Mouse (Mus musculus) hindbrain, embryonic 14.5 days (tissue): Measurements from ENCODE around the gene Hspd1. TPM values are rescaled to one million over a fixed set of nuclear protein-coding genes. Genes with fewer than 3 reads are reported as not detected.
A peak's percentile ranks its signal among the peaks of the same experiment; 100 is the strongest.

Experiments used
- ATAC-seq: fragments of 200-750 bp; cut with Nextera tagmentation; 2 replicates; pipeline ENCODE4 v1.8.0; 2017; ENCODE audit warnings: moderate number of reproducible peaks, mild to moderate bottlenecking, moderate TSS enrichment, moderate library complexity; ENCODE audit not compliant: low FRiP score
- DNase-seq: peaks from one replicate; pipeline ENCODE4 v3.0.0-alpha.2; 2015; ENCODE audit warnings: low spot score
- H3K27ac ChIP-seq: fragments of 300-500 bp; sonication (generic); 2 replicates; pipeline ENCODE4 v1.5.1; 2014; ENCODE audit warnings: mild to moderate bottlenecking, moderate library complexity
- H3K27me3 ChIP-seq: fragments of 300-500 bp; sonication (generic); 2 replicates; pipeline ENCODE4 v1.6.1; 2014; ENCODE audit warnings: mild to moderate bottlenecking, low read length, mixed read lengths; ENCODE audit not compliant: control insufficient read depth, insufficient read depth
- H3K36me3 ChIP-seq: fragments of 300-500 bp; sonication (generic); replicated peaks from 2 replicates; pipeline ENCODE4 v1.6.1; 2014; ENCODE audit not compliant: control insufficient read depth, insufficient read depth
- H3K4me1 ChIP-seq: fragments of 300-500 bp; sonication (generic); replicated peaks from 2 replicates; pipeline ENCODE4 v1.6.1; 2014; ENCODE audit warnings: antibody characterized with exemption, low read length, mixed read lengths; ENCODE audit not compliant: control insufficient read depth, insufficient read depth
- H3K4me2 ChIP-seq: fragments of 300-500 bp; sonication (generic); replicated peaks from 2 replicates; pipeline ENCODE4 v1.6.1; 2014; ENCODE audit warnings: mild to moderate bottlenecking, moderate library complexity
- H3K4me3 ChIP-seq: fragments of 300-500 bp; sonication (generic); replicated peaks from 2 replicates; pipeline ENCODE4 v1.5.1; 2014; ENCODE audit warnings: mild to moderate bottlenecking, low read length
- H3K9ac ChIP-seq: fragments of 300-500 bp; sonication (generic); 2 replicates; pipeline ENCODE4 v1.6.1; 2014
- H3K9me3 ChIP-seq: fragments of 300-500 bp; sonication (generic); 2 replicates; pipeline ENCODE4 v1.6.1; 2016; ENCODE audit warnings: low read length; ENCODE audit not compliant: control insufficient read depth
- WGBS: fragments of 180-500 bp; shearing (Covaris S2); extraction: QIAGEN DNeasy Blood & Tissue Kit; methylation state at CpG from one replicate; pipeline ENCODE4 v1.1.7; 2014; 5-methylcytosine and 5-hydroxymethylcytosine counted together
- polyA plus RNA-seq: library from polyadenylated mRNA; unstranded; fragments of >200 nt; fragmentation: Nextera tagmentation; extraction: Ambion mirVana; gene quantifications from 2 replicates; pipeline ENCODE4 v1.2.1, GENCODE M21; 2014

Hspd1 gene
- 222 and 254 TPM in 2 replicates for polyA plus RNA-seq

DNA sequence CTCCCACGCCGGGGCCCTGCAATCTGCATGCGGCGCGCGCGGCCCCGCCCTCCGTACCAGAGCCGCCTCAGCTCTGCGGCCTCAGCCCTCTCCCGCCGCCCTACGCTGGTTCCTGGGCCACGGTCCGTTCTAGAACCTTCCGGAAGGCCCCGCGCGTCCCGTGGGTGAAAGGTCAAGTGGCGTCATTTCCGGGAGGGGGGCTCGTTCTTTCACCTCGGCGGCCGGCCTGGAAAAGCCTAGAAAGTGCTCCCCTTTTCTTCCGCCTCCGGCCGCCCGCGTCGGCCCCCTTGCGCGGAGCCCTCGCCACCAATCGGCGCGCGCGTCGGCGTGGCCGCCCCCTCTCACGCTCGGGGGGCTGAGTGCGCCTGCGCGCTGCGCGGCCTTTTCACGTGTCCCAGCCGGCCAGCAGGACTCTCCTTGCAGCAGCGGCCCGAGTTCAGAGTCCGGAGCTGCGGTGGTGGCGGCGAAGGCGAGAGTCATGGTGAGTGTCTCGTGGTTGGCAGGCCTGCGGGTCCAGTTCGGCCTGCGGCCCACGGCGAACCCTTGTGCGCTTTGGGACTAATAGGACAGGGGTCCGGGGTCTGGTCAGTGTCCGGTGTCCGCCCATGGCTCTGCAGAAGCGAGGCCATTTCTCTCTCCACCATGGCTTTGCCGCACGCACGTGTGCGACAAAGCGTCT is at the start of gene Hspd1, which contains the start of gene Hspe1:
TSS of gene Hspd1 (minus strand) at position 312 of the 679 bp plus-strand sequence.
TSS of gene Hspe1 (plus strand) at position 201 of the 679 bp plus-strand sequence.
- ATAC-seq (peak; percentile 96), DNase-seq (peak; percentile 99)
- no peaks in the 10 kb centered on the region for H3K27me3 ChIP-seq
- H3K4me3 ChIP-seq: peak within 1 kb of the TSS; percentile 97
- H3K9ac ChIP-seq: peak within 1 kb of the TSS; percentile 94
- H3K9me3 ChIP-seq: no peaks in the 10 kb centered on the region
- H3K27ac ChIP-seq: peak within 1 kb of the TSS; percentile 97
- H3K4me2 ChIP-seq: peak within 1 kb of the TSS; percentile 95
- peaks cover 25% of the 10 kb centered on the region for H3K4me1 ChIP-seq
- WGBS: under 1% methylated on average over 65 of the region's 76 CpGs
- peaks cover 63% of the 10 kb centered on the region for H3K36me3 ChIP-seq

DNA sequence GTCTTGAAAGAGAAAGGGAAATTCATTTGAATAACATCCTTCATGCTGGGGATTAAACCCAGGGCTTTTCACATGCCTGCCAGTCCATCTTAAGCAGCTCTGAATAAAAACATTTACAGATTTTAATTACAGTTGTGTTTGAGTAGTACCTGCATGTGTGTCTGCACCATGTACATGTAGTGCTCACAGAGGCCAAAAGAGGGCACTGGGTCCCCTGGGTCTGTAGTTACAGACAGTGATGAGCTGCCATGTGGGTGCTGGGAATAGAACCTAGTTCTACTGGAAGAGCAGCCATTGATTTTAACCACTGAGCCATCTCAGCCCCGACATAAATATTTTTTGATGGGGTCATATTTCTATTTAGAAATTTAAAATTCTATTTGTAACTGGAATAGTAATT is 47.8 kb upstream of the Hspd1 start:
- Histone ChIP-seq H3K4me1 (peaks cover 15% of the 10 kb centered on the region), H3K4me2 (no peak overlapping the region), H3K4me3 (no peak overlapping the region), H3K27me3 (no peaks in the 10 kb centered on the region), H3K36me3 (peaks cover 28% of the 10 kb centered on the region), H3K27ac (no peak overlapping the region), H3K9ac (no peak overlapping the region), H3K9me3 (no peaks in the 10 kb centered on the region)
- no peak for ATAC-seq
- DNase-seq: no peak
- 98% methylated on average over 1 of the region's 1 CpGs for WGBS

- Histone ChIP-seq H3K9ac (no peak overlapping the region), H3K27me3 (no peaks in the 10 kb centered on the region), H3K4me3 (no peak overlapping the region), H3K27ac (no peak overlapping the region), H3K9me3 (no peaks in the 10 kb centered on the region), H3K36me3 (peaks cover 18% of the 10 kb centered on the region; the same call in 1 of the 2 replicates), H3K4me2 (no peak overlapping the region), H3K4me1 (peaks cover 20% of the 10 kb centered on the region)
- no peak for DNase-seq
- WGBS: 88% methylated on average over 3 of the region's 3 CpGs
- ATAC-seq: no peak
Measured at GRCm38 (mm10) chr1:55134301-55134700, 46.3 kb upstream of the Hspd1 start.

DNA sequence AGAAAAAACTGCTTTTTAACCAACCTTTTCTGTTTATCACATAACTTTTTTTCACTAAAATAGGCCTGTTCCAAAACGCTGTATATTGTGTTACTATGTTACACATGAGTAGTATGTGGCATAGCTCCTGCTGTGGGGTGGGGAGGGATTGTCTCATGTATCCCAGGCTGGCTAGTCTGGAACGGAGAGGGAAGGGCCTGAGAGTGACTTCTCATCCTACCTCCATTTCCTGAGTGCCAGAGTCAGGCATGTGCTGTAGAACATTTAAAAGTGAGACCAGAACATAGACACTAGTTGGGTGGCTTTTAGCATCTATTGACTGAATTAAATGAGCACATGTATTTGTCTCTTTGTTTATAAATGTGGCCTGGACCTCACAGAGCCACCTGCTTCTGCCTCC is 45.1 kb upstream of the Hspd1 start:
- no peak for DNase-seq
- no peak overlapping the region for H3K4me3 ChIP-seq
- H3K4me1 ChIP-seq: peaks cover 20% of the 10 kb centered on the region
- H3K36me3 ChIP-seq: 0 out of 2 replicates have a peak, but pooled peaks cover 12% of the 10 kb centered on the region
- no peak for ATAC-seq
- WGBS: 71% methylated on average over 2 of the region's 2 CpGs
- H3K27ac ChIP-seq: no peak overlapping the region
- 0 out of 2 replicates have a peak overlapping the region, but pooled peaks have one; percentile 65 for H3K4me2 ChIP-seq
- H3K9ac ChIP-seq: no peak overlapping the region
- H3K9me3 ChIP-seq: no peaks in the 10 kb centered on the region
- no peaks in the 10 kb centered on the region for H3K27me3 ChIP-seq

DNA sequence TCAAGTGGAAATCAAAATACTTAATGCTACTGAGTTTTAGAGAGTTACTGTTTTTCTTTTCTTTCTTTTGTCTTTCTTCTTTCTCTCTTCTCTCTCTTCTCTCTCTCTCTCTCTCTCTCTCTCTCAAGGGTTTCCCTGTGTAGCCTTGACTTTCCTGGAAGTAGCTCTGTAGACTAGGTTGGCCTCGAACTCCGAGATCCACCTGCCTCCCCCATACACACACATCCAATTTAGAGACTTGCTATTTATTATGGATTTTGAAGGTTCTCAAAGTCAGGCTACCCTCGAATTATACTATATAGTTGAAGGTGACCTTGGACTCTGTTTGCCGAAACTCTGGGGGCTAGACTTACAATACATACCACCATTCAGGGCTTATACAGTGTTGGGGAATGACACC is 44.3 kb upstream of the Hspd1 start:
- Histone ChIP-seq H3K4me1 (peaks cover 20% of the 10 kb centered on the region), H3K9me3 (no peaks in the 10 kb centered on the region), H3K4me3 (peak overlapping the region; percentile 80), H3K9ac (peak overlapping the region; percentile 98), H3K27ac (no peak overlapping the region), H3K36me3 (0 out of 2 replicates have a peak, but pooled peaks cover 6% of the 10 kb centered on the region), H3K27me3 (no peaks in the 10 kb centered on the region), H3K4me2 (peak overlapping the region; percentile 65)
- no peak for DNase-seq
- no peak for ATAC-seq
- WGBS: 77% methylated on average over 4 of the region's 4 CpGs

- Histone ChIP-seq H3K4me1 (peaks cover 20% of the 10 kb centered on the region), H3K36me3 (0 out of 2 replicates have a peak, but pooled peaks cover 5% of the 10 kb centered on the region), H3K4me3 (peak overlapping the region; percentile 80), H3K27me3 (no peaks in the 10 kb centered on the region), H3K9ac (peak overlapping the region; percentile 98), H3K27ac (peak overlapping the region; percentile 96), H3K9me3 (no peaks in the 10 kb centered on the region), H3K4me2 (peak overlapping the region; percentile 65)
- no peak; the same call in 1 of the 2 replicates for ATAC-seq
- 0% methylated on average over 47 of the region's 47 CpGs for WGBS
- peak; percentile 24 for DNase-seq
Measured at GRCm38 (mm10) chr1:55131424-55132014, 43.5 kb upstream of the Hspd1 start.

GRCm38 (mm10) chr1:55130943-55131401 is 42.9 kb upstream of the Hspd1 start, which contains the start of gene Mob4:
Gene Mob4, plus strand, starts transcription at chr1:55131231.
- 1% methylated on average over 42 of the region's 42 CpGs for WGBS
- 0 out of 2 replicates have a peak, but pooled peaks cover 4% of the 10 kb centered on the region for H3K36me3 ChIP-seq
- peak within 1 kb of the TSS; percentile 80 for H3K4me3 ChIP-seq
- peak; percentile 98 for ATAC-seq
- H3K27me3 ChIP-seq: no peaks in the 10 kb centered on the region
- no peaks in the 10 kb centered on the region for H3K9me3 ChIP-seq
- peak within 1 kb of the TSS; percentile 96 for H3K27ac ChIP-seq
- H3K4me1 ChIP-seq: peaks cover 20% of the 10 kb centered on the region
- peak within 1 kb of the TSS; percentile 98 for H3K9ac ChIP-seq
- DNase-seq: peak; percentile 96
- peak within 1 kb of the TSS; percentile 65 for H3K4me2 ChIP-seq

DNA sequence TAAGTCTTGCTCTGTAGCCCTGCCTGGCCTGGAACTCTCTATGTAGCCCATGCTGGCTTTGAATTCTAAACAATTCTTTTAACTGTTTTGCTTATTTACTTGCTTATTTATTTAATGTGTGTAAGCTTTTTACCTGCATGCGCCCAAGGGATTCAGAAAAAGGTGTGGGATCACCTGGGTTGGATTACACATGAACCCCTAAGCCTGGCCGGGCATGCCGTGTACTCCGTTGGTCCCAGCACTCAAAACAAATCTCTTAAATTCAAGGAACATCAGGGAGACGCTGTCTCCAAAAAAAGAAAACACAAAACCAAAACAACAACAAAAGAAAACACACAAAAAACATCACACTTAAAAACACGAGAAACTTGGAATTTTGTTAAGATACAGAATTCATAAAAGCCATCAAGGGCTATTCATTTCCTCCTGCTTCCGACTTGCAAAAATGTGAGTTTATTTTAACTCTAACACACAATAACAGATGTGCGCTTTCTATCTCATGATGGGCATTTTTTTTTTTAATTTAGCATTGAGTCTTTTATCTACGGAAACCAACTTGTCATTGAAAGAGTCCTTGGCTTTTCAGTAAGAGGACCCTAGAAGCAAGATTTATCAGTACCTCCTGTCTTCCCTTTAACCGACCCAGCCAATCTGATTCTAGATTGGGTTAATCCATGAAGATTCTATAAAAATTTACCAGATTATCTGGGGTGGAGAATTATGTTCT is 42.3 kb upstream of the Hspd1 start:
- Histone ChIP-seq H3K4me1 (peaks cover 20% of the 10 kb centered on the region), H3K4me3 (peak overlapping the region; percentile 80), H3K36me3 (no peaks in the 10 kb centered on the region), H3K9ac (peak overlapping the region; percentile 98), H3K27me3 (no peaks in the 10 kb centered on the region), H3K27ac (peak overlapping the region; percentile 96), H3K4me2 (peak overlapping the region; percentile 65), H3K9me3 (no peaks in the 10 kb centered on the region)
- 71% methylated on average over 10 of the region's 10 CpGs for WGBS
- DNase-seq (no peak), ATAC-seq (no peak)

GRCm38 (mm10) chr1:55129716-55130115 is 41.7 kb upstream of the Hspd1 start:
- Histone ChIP-seq H3K36me3 (no peaks in the 10 kb centered on the region), H3K4me2 (no peak overlapping the region), H3K27ac (no peak overlapping the region), H3K9me3 (no peaks in the 10 kb centered on the region), H3K27me3 (no peaks in the 10 kb centered on the region), H3K4me3 (no peak overlapping the region), H3K9ac (no peak overlapping the region), H3K4me1 (peaks cover 20% of the 10 kb centered on the region)
- DNase-seq (no peak), ATAC-seq (no peak)
- 93% methylated on average over 5 of the region's 5 CpGs for WGBS
